Mouse (Mus musculus) heart, adult 11 months (tissue): Measurements from ENCODE around the gene Fcgr1.
"Not testable (repeated sequence)": the region's sequence is repeated elsewhere in the genome, so short reads cannot be mapped to it uniquely, and the experiment has no call there.

Experiments used
- DNase-seq: peaks from one replicate; pipeline ENCODE4 v3.0.0; 2022

The Fcgr1 gene

DNA sequence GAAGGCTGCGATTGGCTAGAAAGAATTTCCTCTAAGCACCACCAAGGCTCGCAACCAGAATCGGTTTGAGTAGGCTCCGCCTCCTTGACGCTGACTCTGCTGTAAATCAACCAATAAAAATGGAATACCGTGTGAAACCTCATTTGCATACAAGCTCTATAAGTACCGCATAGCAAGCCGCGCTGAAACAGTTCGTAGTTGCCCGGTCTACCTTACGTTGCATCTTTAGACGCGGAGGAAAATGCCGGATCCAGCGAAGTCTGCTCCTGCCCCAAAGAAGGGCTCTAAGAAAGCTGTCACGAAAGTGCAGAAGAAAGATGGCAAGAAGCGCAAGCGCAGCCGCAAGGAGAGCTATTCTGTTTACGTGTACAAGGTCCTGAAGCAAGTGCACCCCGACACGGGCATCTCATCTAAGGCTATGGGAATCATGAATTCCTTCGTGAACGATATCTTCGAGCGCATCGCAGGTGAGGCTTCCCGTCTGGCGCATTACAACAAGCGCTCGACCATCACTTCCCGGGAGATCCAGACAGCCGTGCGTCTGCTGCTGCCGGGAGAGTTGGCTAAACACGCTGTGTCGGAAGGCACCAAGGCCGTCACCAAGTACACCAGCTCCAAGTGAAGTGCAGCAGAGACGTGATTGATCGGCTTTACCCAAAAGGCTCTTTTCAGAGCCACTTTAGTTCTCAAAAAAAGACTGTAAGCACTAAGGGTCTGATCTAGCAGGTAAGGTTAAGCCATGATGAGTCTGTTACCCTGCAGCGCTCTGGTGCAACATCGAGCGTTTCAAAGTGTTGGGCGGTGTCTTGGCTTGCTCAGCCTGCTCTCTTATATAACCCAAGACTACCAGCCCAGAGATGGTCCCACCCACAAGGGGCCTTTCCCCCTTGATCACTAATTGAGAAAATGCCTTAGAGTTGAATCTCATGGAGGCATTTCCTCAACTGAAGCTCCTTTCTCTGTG is 24.0 kb downstream of the Fcgr1 start, which contains the start of gene Hist2h2bb:
Gene Hist2h2bb, plus strand, starts transcription at position 242 of the 964 bp plus-strand sequence.
- peak; percentile 100 for DNase-seq

DNA sequence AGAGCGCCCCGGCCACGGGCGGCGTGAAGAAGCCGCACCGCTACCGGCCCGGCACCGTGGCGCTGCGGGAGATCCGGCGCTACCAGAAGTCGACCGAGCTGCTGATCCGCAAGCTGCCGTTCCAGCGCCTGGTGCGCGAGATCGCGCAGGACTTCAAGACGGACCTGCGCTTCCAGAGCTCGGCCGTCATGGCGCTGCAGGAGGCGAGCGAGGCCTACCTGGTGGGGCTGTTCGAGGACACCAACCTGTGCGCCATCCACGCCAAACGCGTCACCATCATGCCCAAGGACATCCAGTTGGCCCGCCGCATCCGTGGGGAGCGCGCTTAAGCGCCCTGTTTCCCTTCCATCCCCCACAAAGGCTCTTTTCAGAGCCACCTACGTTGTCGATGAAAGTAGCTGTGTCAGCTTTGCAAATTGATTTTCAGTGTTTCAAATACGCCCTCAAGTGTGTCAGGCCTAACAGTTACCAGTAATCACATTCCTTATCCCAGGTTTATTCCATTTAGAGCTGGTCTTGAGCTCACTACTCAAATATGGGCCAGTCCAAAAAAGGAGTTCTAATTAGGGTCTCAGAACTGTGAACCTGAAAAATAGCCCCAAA is 24.9 kb downstream of the Fcgr1 start:
- DNase-seq = not testable (repeated sequence)

GRCm38 (mm10) chr3:96268051-96268775 is 25.6 kb downstream of the Fcgr1 start, which contains the start of gene Hist2h3b:
TSS of gene Hist2h3b (plus strand) at chr3:96268654.
- DNase-seq = peak; percentile 99

DNA sequence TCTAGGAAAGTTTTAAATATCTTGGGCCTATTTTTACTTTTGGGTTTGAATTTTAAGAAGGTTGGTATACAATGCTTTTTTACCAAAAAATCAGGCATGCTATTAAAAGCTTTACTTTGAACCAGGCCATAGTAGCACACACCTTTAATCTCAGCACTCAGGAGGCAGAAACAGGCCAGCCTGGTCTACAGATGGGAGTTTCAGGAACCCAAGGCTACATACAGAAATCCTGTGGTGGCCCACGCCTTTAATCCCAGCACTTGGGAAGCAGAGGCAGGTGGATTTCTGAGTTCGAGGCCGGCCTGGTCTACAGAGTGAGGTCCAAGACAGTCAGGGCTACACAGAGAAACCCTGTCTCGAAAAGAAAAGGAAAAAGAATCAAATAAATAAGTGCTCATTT is 26.2 kb downstream of the Fcgr1 start:
- DNase-seq = peak; percentile 87

- DNase-seq = no peak
These were observed 27.5 kb downstream of the Fcgr1 start for GRCm38 (mm10) chr3:96266132-96266710.

GRCm38 (mm10) chr3:96264404-96264949 is 29.3 kb downstream of the Fcgr1 start:
- peak; percentile 93 for DNase-seq

GRCm38 (mm10) chr3:96263558-96264403 is 30.0 kb downstream of the Fcgr1 start:
- peak; percentile 96 for DNase-seq

GRCm38 (mm10) chr3:96262979-96263550 is 30.7 kb downstream of the Fcgr1 start, which contains the start of gene Hist2h4:
TSS of gene Hist2h4 (minus strand) at chr3:96263311.
- DNase-seq = peak; percentile 100

- DNase-seq = peak; percentile 100
These were observed 31.4 kb downstream of the Fcgr1 start for GRCm38 (mm10) chr3:96262216-96262875.

GRCm38 (mm10) chr3:96261623-96262022 is 32.1 kb downstream of the Fcgr1 start:
- DNase-seq = no peak

- DNase-seq = peak; percentile 91
These were observed 33.5 kb downstream of the Fcgr1 start for GRCm38 (mm10) chr3:96260220-96260619.

- DNase-seq = no peak
These were observed 36.6 kb downstream of the Fcgr1 start for GRCm38 (mm10) chr3:96257190-96257589.

- no peak for DNase-seq
These were observed 37.7 kb downstream of the Fcgr1 start for GRCm38 (mm10) chr3:96255926-96256593.

DNA sequence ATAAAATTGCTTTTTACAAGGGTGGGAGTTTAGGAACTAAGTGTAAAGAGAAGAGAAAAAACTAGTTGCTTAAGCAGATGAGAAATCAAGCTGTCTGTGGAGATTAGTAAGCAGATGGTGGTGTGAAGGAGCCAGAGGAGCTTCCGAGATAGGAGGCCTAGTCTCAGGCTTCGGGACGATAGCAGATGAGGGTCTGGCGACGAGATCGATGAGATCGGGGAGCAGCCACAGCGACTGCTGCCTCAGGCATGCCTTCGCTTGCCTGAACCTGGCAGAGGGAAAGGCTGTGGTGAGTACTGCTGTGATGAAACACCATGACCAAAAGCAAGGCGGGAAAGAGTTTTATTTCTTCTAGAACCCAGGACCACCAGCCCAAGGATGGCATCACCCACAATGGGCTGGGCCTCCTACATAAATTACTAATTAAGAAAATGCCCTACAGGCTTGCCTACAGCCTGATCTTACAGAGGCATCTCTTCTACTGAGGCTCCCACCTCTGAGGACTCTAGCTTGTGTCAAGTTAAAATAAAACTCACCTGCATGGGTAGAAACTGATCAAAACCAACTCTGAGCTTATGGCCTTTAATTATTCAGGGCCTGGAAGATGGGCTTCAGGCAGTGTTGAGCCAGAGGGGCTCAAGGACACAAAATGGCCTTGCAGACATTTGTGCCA is 39.0 kb downstream of the Fcgr1 start:
- DNase-seq = peak; percentile 79

DNA sequence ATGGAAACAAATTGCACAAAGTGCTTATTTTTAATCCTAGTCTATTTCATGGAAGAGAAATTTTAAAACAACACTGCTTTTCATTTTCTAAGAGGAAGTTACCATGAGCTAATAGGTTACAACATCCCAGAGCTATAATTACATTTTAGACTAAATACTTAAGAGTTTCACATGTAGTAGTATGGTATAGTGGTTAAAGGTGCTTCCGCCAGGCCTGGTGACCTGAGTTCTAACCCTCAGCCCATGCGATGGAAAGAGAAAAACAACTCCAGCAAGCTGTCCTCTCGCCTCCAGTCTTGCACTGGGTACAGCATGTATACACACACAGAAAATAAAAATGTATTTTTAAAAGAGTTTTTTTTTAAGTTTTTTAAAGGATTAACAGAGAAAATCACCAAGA is 42.0 kb downstream of the Fcgr1 start:
- peak; percentile 81 for DNase-seq

GRCm38 (mm10) chr3:96250890-96251289 is 42.9 kb downstream of the Fcgr1 start:
- DNase-seq = peak; percentile 83

DNA sequence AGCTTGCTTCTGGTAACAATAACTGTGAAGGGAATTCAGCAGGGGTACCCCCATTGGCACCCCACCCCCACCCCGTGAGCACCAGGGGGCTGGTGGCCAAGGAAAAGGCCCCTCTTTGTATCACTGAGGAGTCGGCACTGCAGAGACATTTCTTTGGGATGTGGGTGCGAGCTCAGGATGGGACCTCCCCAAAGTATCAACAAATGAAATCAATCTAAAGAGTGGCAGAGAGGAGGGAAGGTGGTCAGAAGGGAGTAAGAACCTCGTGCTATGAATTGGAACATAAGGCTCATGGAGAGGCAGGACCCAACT is 44.8 kb downstream of the Fcgr1 start:
- DNase-seq = peak; percentile 86

DNA sequence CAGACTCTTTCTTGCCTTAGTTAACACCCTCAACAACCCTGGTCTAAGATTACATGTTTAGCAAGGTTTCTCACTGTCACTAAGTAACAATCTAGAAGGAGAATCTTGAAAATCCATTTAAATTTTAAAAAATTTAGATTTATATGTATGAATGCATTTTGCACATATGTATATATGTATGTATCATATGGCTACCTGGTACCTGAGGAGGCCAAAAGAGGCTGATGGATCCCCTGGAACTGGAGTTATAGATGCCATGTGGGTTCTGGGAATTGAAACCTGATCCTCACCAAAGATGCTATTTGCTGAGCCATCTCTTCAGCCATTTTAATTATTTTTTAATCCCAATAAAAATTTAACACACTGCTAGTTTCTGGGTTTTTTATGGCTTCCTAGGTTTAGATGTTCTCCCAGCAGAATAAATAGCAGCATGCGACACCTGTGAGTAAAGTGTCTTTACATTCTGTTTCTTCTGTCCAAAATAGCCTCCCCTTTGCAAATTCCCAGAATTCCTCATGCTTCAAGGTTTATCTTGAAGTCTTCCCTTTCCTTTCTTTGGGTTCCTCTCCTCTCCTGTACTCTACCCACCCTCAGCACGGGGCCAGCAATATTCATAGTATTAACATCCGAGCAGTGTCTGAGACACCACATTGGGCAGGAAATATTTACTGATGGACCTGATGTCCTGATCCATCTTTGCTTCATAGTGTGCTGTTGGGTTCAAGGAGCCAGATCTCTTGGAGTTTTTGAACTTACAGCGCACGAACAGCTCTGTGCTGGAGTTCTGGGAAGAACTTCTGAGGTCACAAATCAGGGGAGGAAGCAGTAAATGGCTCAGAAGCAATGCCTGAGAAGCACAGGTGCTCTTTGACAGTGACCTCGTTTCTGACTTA is 45.4 kb downstream of the Fcgr1 start:
- peak; percentile 74 for DNase-seq
